Mouse (Mus musculus) myocyte (in vitro differentiated cells): ENCODE results near the gene Eepd1.

Experiments
- CEBPB ChIP-seq: IDR thresholded peaks from 2 replicates; pipeline ENCODE4 v1.6.1; 2011; ENCODE audit warnings: mild to moderate bottlenecking, moderate library complexity; ENCODE audit not compliant: poor library complexity, insufficient read depth, severe bottlenecking
- E2F4 ChIP-seq: IDR thresholded peaks from one replicate; pipeline ENCODE4 v1.6.1; 2011; ENCODE audit warnings: mild to moderate bottlenecking, control low read depth, moderate library complexity; ENCODE audit not compliant: insufficient read depth
- MAX ChIP-seq: IDR thresholded peaks from one replicate; pipeline ENCODE4 v1.6.1; 2011; ENCODE audit warnings: low read depth, mild to moderate bottlenecking, control low read depth
- MYOD1 ChIP-seq, 3 experiments: IDR thresholded peaks; one replicate each; pipeline ENCODE4 v1.6.1; 2011; ENCODE audit warnings: control low read depth in 2 of 3, low read depth in 2 of 3, mild to moderate bottlenecking in 2 of 3, moderate library complexity in 1 of 3; ENCODE audit not compliant: insufficient read length in 2 of 3, control insufficient read depth in 1 of 3
- MYOG ChIP-seq, 3 experiments: IDR thresholded peaks; one replicate each; pipeline ENCODE4 v1.6.1; 2011; ENCODE audit warnings: control low read depth in 2 of 3, low read depth in 2 of 3, mild to moderate bottlenecking in 2 of 3; ENCODE audit not compliant: insufficient read length in 2 of 3, control insufficient read depth in 1 of 3, insufficient read depth in 1 of 3
- POLR2A ChIP-seq: IDR thresholded peaks from one replicate; pipeline ENCODE4 v1.6.1; 2011; ENCODE audit warnings: low read depth, mild to moderate bottlenecking, control low read depth, moderate library complexity; ENCODE audit not compliant: insufficient read length
- POLR2AphosphoS2 ChIP-seq: IDR thresholded peaks from one replicate; pipeline ENCODE4 v1.6.1; 2011; ENCODE audit warnings: low read depth, control low read depth; ENCODE audit not compliant: insufficient read length
- REST ChIP-seq: IDR thresholded peaks from one replicate; pipeline ENCODE4 v1.6.1; 2011; ENCODE audit warnings: mild to moderate bottlenecking, control low read depth, moderate library complexity; ENCODE audit not compliant: insufficient read depth, insufficient read length
- SRF ChIP-seq: IDR thresholded peaks from one replicate; pipeline ENCODE4 v1.6.1; 2011; ENCODE audit warnings: low read depth; ENCODE audit not compliant: control insufficient read depth, insufficient read length
- TCF12 ChIP-seq: IDR thresholded peaks from one replicate; pipeline ENCODE4 v1.6.1; 2011; ENCODE audit warnings: mild to moderate bottlenecking, control low read depth; ENCODE audit not compliant: poor library complexity, insufficient read depth, severe bottlenecking
- TCF3 ChIP-seq: IDR thresholded peaks from one replicate; pipeline ENCODE4 v1.6.1; 2011; ENCODE audit warnings: low read depth, control low read depth; ENCODE audit not compliant: insufficient read length
- USF1 ChIP-seq: IDR thresholded peaks from one replicate; pipeline ENCODE4 v1.6.1; 2011; ENCODE audit warnings: low read depth, mild to moderate bottlenecking, control low read depth, moderate library complexity

DNA sequence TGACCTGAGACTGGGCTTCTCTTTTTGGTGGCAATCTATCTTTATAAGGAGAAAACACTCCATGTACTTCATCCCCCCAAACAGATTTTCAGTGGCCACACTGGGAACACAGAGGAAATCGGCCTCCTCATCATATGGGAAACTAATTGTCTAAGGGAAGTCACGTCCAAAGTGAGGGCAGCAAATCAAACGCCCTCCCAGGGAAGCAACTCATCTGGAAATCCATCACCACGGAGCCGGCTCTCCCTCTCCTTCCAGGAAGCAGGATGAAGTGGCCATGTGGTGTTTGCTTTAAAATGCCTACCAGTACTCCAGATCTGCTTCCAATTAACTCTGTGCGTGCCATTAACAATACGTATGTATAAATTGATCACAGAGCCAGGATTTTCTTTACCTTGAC, 92.4 kb downstream of the Eepd1 start:
- no peak for TF ChIP-seq POLR2AphosphoS2
- TF ChIP-seq TCF3 = no peak
- TF ChIP-seq POLR2A = no peak
- TF ChIP-seq E2F4 = no peak
- no peak for TF ChIP-seq MYOD1 (IDR thresholded peaks at IDR 0.05; ENCODE audit: control insufficient read depth in 1 of 3, insufficient read length in 2 of 3, low read depth in 2 of 3)
- no peak for TF ChIP-seq MYOG (IDR thresholded peaks at IDR 0.05; ENCODE audit: control insufficient read depth in 1 of 3, insufficient read depth in 1 of 3, insufficient read length in 2 of 3, low read depth in 2 of 3)
- no peak for TF ChIP-seq USF1
- TF ChIP-seq MAX = no peak
- TF ChIP-seq SRF = no peak
- no peak for TF ChIP-seq REST
- no peak for TF ChIP-seq TCF12
- no peak for TF ChIP-seq CEBPB
